Mouse (Mus musculus) stomach, postnatal 0 days (tissue): Measurements from ENCODE around the gene Sds.

ENCODE experiments used
- CTCF ChIP-seq: IDR thresholded peaks from 2 replicates; pipeline ENCODE4 v1.5.1; 2016; ENCODE audit warnings: antibody characterized with exemption, low read depth, mild to moderate bottlenecking, moderate library complexity
- EP300 ChIP-seq: optimal IDR thresholded peaks from 2 replicates; pipeline ENCODE3; 2016; ENCODE audit warnings: antibody characterized with exemption

- no peak for TF ChIP-seq CTCF
- no peak for TF ChIP-seq EP300
Measured at GRCm38 (mm10) chr5:120526311-120526710, 50.0 kb downstream of the Sds start.
